Mouse (Mus musculus) bone marrow macrophage, adult 2 months (primary cell): ENCODE data around the gene Mlkl.

Experiments used
- CTCF ChIP-seq: IDR thresholded peaks from 2 replicates; pipeline ENCODE4 v1.5.1; 2012; ENCODE audit warnings: low read depth, mild to moderate bottlenecking, low read length, moderate library complexity
- POLR2A ChIP-seq: IDR thresholded peaks from 2 replicates; pipeline ENCODE4 v1.6.1; 2012; ENCODE audit warnings: mild to moderate bottlenecking, low read depth, low read length, borderline replicate concordance

- no peak for TF ChIP-seq CTCF
- TF ChIP-seq POLR2A, result no peak
Observed at GRCm38 (mm10) chr8:111369711-111370110, 31.7 kb upstream of the Mlkl start.
